Mouse (Mus musculus): Measurements from ENCODE around the gene C8b. TPM values are rescaled to one million over a fixed set of nuclear protein-coding genes. Genes with fewer than 3 reads are reported as not detected.

C8b gene
- not detected in 2 replicates for polyA plus RNA-seq (2015; fragmentation: Nextera tagmentation; extraction: Ambion mirVana)

- H3K4me1 ChIP-seq (ENCODE audit: control insufficient read depth, insufficient read depth, low read depth, low read length) = peaks cover 2% of the 10 kb centered on the region; the same call in 1 of the 2 replicates
- no peaks in the 10 kb centered on the region for H3K9me3 ChIP-seq (ENCODE audit: control insufficient read depth, low read length)
- 98% methylated on average over 8 of the region's 8 CpGs for WGBS
- H3K4me2 ChIP-seq (ENCODE audit: low read length) = no peak within 1 kb of the TSS
- no peak within 1 kb of the TSS for H3K4me3 ChIP-seq (ENCODE audit: low read length)
- H3K36me3 ChIP-seq (ENCODE audit: control insufficient read depth, insufficient read depth, low read length) = no peaks in the 10 kb centered on the region
- H3K27ac ChIP-seq (ENCODE audit: low read depth, low read length) = no peak within 1 kb of the TSS
- no peaks in the 10 kb centered on the region for H3K27me3 ChIP-seq (replicated peaks; ENCODE audit: control insufficient read depth, insufficient read depth, low read length)
- no peak within 1 kb of the TSS for H3K9ac ChIP-seq (ENCODE audit: low read depth, low read length)
- no peak for ATAC-seq
Measured at GRCm38 (mm10) chr4:104766065-104766464, at the start of gene C8b. TSS of gene C8b (plus strand) at chr4:104766317.

GRCm38 (mm10) chr4:104716506-104716905 lies 49.6 kb upstream of the C8b start:
- WGBS = 47% methylated on average over 1 of the region's 1 CpGs
- Histone ChIP-seq H3K4me1 (ENCODE audit: control insufficient read depth, insufficient read depth, low read depth, low read length) (peaks cover 9% of the 10 kb centered on the region), H3K36me3 (ENCODE audit: control insufficient read depth, insufficient read depth, low read length) (no peaks in the 10 kb centered on the region), H3K9me3 (ENCODE audit: control insufficient read depth, low read length) (no peaks in the 10 kb centered on the region), H3K4me2 (ENCODE audit: low read length) (no peak overlapping the region), H3K4me3 (ENCODE audit: low read length) (no peak overlapping the region), H3K27me3 (replicated peaks; ENCODE audit: control insufficient read depth, insufficient read depth, low read length) (no peaks in the 10 kb centered on the region), H3K9ac (ENCODE audit: low read depth, low read length) (no peak overlapping the region), H3K27ac (ENCODE audit: low read depth, low read length) (no peak overlapping the region)
- ATAC-seq = no peak

GRCm38 (mm10) chr4:104718973-104719795 lies 46.9 kb upstream of the C8b start:
- H3K4me1 ChIP-seq (ENCODE audit: control insufficient read depth, insufficient read depth, low read depth, low read length) = peaks cover 13% of the 10 kb centered on the region
- no peaks in the 10 kb centered on the region for H3K27me3 ChIP-seq (replicated peaks; ENCODE audit: control insufficient read depth, insufficient read depth, low read length)
- H3K4me2 ChIP-seq (ENCODE audit: low read length) = no peak overlapping the region
- 26% methylated on average over 13 of the region's 13 CpGs for WGBS
- peak overlapping the region; percentile 27; the same call in 1 of the 2 replicates for H3K9ac ChIP-seq (ENCODE audit: low read depth, low read length)
- H3K4me3 ChIP-seq (ENCODE audit: low read length) = no peak overlapping the region
- H3K36me3 ChIP-seq (ENCODE audit: control insufficient read depth, insufficient read depth, low read length) = no peaks in the 10 kb centered on the region
- ATAC-seq = peak; percentile 59
- H3K27ac ChIP-seq (ENCODE audit: low read depth, low read length) = peak overlapping the region; percentile 44; the same call in 1 of the 2 replicates
- no peaks in the 10 kb centered on the region for H3K9me3 ChIP-seq (ENCODE audit: control insufficient read depth, low read length)

- Histone ChIP-seq H3K9ac (ENCODE audit: low read depth, low read length) (no peak overlapping the region), H3K9me3 (ENCODE audit: control insufficient read depth, low read length) (no peaks in the 10 kb centered on the region), H3K4me3 (ENCODE audit: low read length) (no peak overlapping the region), H3K4me1 (ENCODE audit: control insufficient read depth, insufficient read depth, low read depth, low read length) (peaks cover 15% of the 10 kb centered on the region), H3K27me3 (replicated peaks; ENCODE audit: control insufficient read depth, insufficient read depth, low read length) (no peaks in the 10 kb centered on the region), H3K27ac (ENCODE audit: low read depth, low read length) (no peak overlapping the region), H3K4me2 (ENCODE audit: low read length) (no peak overlapping the region), H3K36me3 (ENCODE audit: control insufficient read depth, insufficient read depth, low read length) (no peaks in the 10 kb centered on the region)
- ATAC-seq = peak; percentile 10; the same call in 1 of the 2 replicates
- 62% methylated on average over 6 of the region's 6 CpGs for WGBS
Measured at GRCm38 (mm10) chr4:104723527-104724045, 42.5 kb upstream of the C8b start.

GRCm38 (mm10) chr4:104724258-104724657 lies 41.9 kb upstream of the C8b start:
- no peaks in the 10 kb centered on the region for H3K9me3 ChIP-seq (ENCODE audit: control insufficient read depth, low read length)
- ATAC-seq = peak; percentile 53
- no peak overlapping the region for H3K4me3 ChIP-seq (ENCODE audit: low read length)
- 61% methylated on average over 5 of the region's 5 CpGs for WGBS
- H3K9ac ChIP-seq (ENCODE audit: low read depth, low read length) = no peak overlapping the region
- H3K36me3 ChIP-seq (ENCODE audit: control insufficient read depth, insufficient read depth, low read length) = no peaks in the 10 kb centered on the region
- no peaks in the 10 kb centered on the region for H3K27me3 ChIP-seq (replicated peaks; ENCODE audit: control insufficient read depth, insufficient read depth, low read length)
- H3K4me1 ChIP-seq (ENCODE audit: control insufficient read depth, insufficient read depth, low read depth, low read length) = peaks cover 10% of the 10 kb centered on the region
- H3K27ac ChIP-seq (ENCODE audit: low read depth, low read length) = no peak overlapping the region
- H3K4me2 ChIP-seq (ENCODE audit: low read length) = no peak overlapping the region

GRCm38 (mm10) chr4:104725673-104726072 lies 40.4 kb upstream of the C8b start:
- H3K4me3 ChIP-seq (ENCODE audit: low read length) = no peak overlapping the region
- H3K9me3 ChIP-seq (ENCODE audit: control insufficient read depth, low read length) = no peaks in the 10 kb centered on the region
- ATAC-seq = no peak
- no peaks in the 10 kb centered on the region for H3K27me3 ChIP-seq (replicated peaks; ENCODE audit: control insufficient read depth, insufficient read depth, low read length)
- H3K4me2 ChIP-seq (ENCODE audit: low read length) = no peak overlapping the region
- H3K9ac ChIP-seq (ENCODE audit: low read depth, low read length) = no peak overlapping the region
- no peaks in the 10 kb centered on the region for H3K36me3 ChIP-seq (ENCODE audit: control insufficient read depth, insufficient read depth, low read length)
- H3K4me1 ChIP-seq (ENCODE audit: control insufficient read depth, insufficient read depth, low read depth, low read length) = peaks cover 5% of the 10 kb centered on the region
- H3K27ac ChIP-seq (ENCODE audit: low read depth, low read length) = no peak overlapping the region
- WGBS = 50% methylated on average over 3 of the region's 3 CpGs

GRCm38 (mm10) chr4:104729185-104729584 lies 36.9 kb upstream of the C8b start:
- Histone ChIP-seq H3K4me2 (ENCODE audit: low read length) (no peak overlapping the region), H3K4me3 (ENCODE audit: low read length) (no peak overlapping the region), H3K36me3 (ENCODE audit: control insufficient read depth, insufficient read depth, low read length) (no peaks in the 10 kb centered on the region), H3K9ac (ENCODE audit: low read depth, low read length) (no peak overlapping the region), H3K4me1 (ENCODE audit: control insufficient read depth, insufficient read depth, low read depth, low read length) (peaks cover 2% of the 10 kb centered on the region), H3K27ac (ENCODE audit: low read depth, low read length) (no peak overlapping the region), H3K27me3 (replicated peaks; ENCODE audit: control insufficient read depth, insufficient read depth, low read length) (no peaks in the 10 kb centered on the region), H3K9me3 (ENCODE audit: control insufficient read depth, low read length) (no peaks in the 10 kb centered on the region)
- ATAC-seq = no peak
- 69% methylated on average over 8 of the region's 8 CpGs for WGBS

- H3K36me3 ChIP-seq (ENCODE audit: control insufficient read depth, insufficient read depth, low read length) = no peaks in the 10 kb centered on the region
- no peak overlapping the region for H3K27ac ChIP-seq (ENCODE audit: low read depth, low read length)
- H3K9me3 ChIP-seq (ENCODE audit: control insufficient read depth, low read length) = no peaks in the 10 kb centered on the region
- no peak for ATAC-seq
- 53% methylated on average over 6 of the region's 6 CpGs for WGBS
- no peak overlapping the region for H3K9ac ChIP-seq (ENCODE audit: low read depth, low read length)
- no peaks in the 10 kb centered on the region for H3K4me1 ChIP-seq (ENCODE audit: control insufficient read depth, insufficient read depth, low read depth, low read length)
- no peak overlapping the region for H3K4me3 ChIP-seq (ENCODE audit: low read length)
- no peak overlapping the region for H3K4me2 ChIP-seq (ENCODE audit: low read length)
- H3K27me3 ChIP-seq (replicated peaks; ENCODE audit: control insufficient read depth, insufficient read depth, low read length) = no peaks in the 10 kb centered on the region
Measured at GRCm38 (mm10) chr4:104746500-104746899, 19.6 kb upstream of the C8b start.

GRCm38 (mm10) chr4:104754090-104754489 lies 12.0 kb upstream of the C8b start:
- H3K4me2 ChIP-seq (ENCODE audit: low read length) = no peak overlapping the region
- WGBS = 74% methylated on average over 3 of the region's 3 CpGs

More at GRCm38 (mm10) chr4:104754090-104754489, 12.0 kb upstream of the C8b start:
- no peak overlapping the region for H3K9ac ChIP-seq (ENCODE audit: low read depth, low read length)
- no peaks in the 10 kb centered on the region for H3K36me3 ChIP-seq (ENCODE audit: control insufficient read depth, insufficient read depth, low read length)
- no peak overlapping the region for H3K27ac ChIP-seq (ENCODE audit: low read depth, low read length)
- no peaks in the 10 kb centered on the region for H3K4me1 ChIP-seq (ENCODE audit: control insufficient read depth, insufficient read depth, low read depth, low read length)
- no peaks in the 10 kb centered on the region for H3K27me3 ChIP-seq (replicated peaks; ENCODE audit: control insufficient read depth, insufficient read depth, low read length)
- no peaks in the 10 kb centered on the region for H3K9me3 ChIP-seq (ENCODE audit: control insufficient read depth, low read length)
- no peak overlapping the region for H3K4me3 ChIP-seq (ENCODE audit: low read length)
- ATAC-seq = no peak
